Mouse (Mus musculus): Measurements from ENCODE around the gene Kbtbd12.

The Kbtbd12 gene

GRCm38 (mm10) chr6:88557548-88557947 lies 80.2 kb downstream of the Kbtbd12 start:
- in situ Hi-C loops (cut with MboI; ENCODE audit: unreplicated experiment in 2 of 2) = no loop called here

- in situ Hi-C loops (cut with MboI; ENCODE audit: unreplicated experiment in 2 of 2) = loop anchor here (5.0 kb wide), 1 partner anchor 307 kb away; no protein-coding TSS in a partner anchor
These were observed 87.8 kb downstream of the Kbtbd12 start for GRCm38 (mm10) chr6:88549916-88550315.

- in situ Hi-C loops (cut with MboI; ENCODE audit: unreplicated experiment in 2 of 2) = no loop called here
These were observed 88.5 kb downstream of the Kbtbd12 start for GRCm38 (mm10) chr6:88549137-88549814.

- in situ Hi-C loops (cut with MboI; ENCODE audit: unreplicated experiment in 2 of 2) = no loop called here
These were observed 89.2 kb downstream of the Kbtbd12 start for GRCm38 (mm10) chr6:88548405-88549049.

GRCm38 (mm10) chr6:88545397-88545790 lies 92.4 kb downstream of the Kbtbd12 start:
- in situ Hi-C loops (cut with MboI; ENCODE audit: unreplicated experiment in 2 of 2) = no loop called here

GRCm38 (mm10) chr6:88544644-88545396 lies 92.9 kb downstream of the Kbtbd12 start:
- in situ Hi-C loops (cut with MboI; ENCODE audit: unreplicated experiment in 2 of 2) = no loop called here

- in situ Hi-C loops (cut with MboI; ENCODE audit: unreplicated experiment in 2 of 2) = no loop called here
These were observed 93.5 kb downstream of the Kbtbd12 start for GRCm38 (mm10) chr6:88544241-88544640.

- in situ Hi-C loops (cut with MboI; ENCODE audit: unreplicated experiment in 2 of 2) = no loop called here
These were observed 97.5 kb downstream of the Kbtbd12 start for GRCm38 (mm10) chr6:88540093-88540755.

GRCm38 (mm10) chr6:88530306-88530705 lies 107.4 kb downstream of the Kbtbd12 start:
- in situ Hi-C loops (cut with MboI; ENCODE audit: unreplicated experiment in 2 of 2) = no loop called here

- in situ Hi-C loops (cut with MboI; ENCODE audit: unreplicated experiment in 2 of 2) = no loop called here
These were observed 113.7 kb downstream of the Kbtbd12 start for GRCm38 (mm10) chr6:88524056-88524455.

- in situ Hi-C loops (cut with MboI; ENCODE audit: unreplicated experiment in 2 of 2) = no loop called here
These were observed 114.3 kb downstream of the Kbtbd12 start for GRCm38 (mm10) chr6:88523451-88523850.

GRCm38 (mm10) chr6:88523043-88523442 lies 114.7 kb downstream of the Kbtbd12 start:
- in situ Hi-C loops (cut with MboI; ENCODE audit: unreplicated experiment in 2 of 2) = no loop called here

GRCm38 (mm10) chr6:88522606-88523005 lies 115.1 kb downstream of the Kbtbd12 start:
- in situ Hi-C loops (cut with MboI; ENCODE audit: unreplicated experiment in 2 of 2) = no loop called here

- in situ Hi-C loops (cut with MboI; ENCODE audit: unreplicated experiment in 2 of 2) = no loop called here
These were observed 115.9 kb downstream of the Kbtbd12 start for GRCm38 (mm10) chr6:88521821-88522220.

- in situ Hi-C loops (cut with MboI; ENCODE audit: unreplicated experiment in 2 of 2) = no loop called here
These were observed 119.1 kb downstream of the Kbtbd12 start, which contains the start of gene Sec61a1 for GRCm38 (mm10) chr6:88518404-88519263. TSS of gene Sec61a1 (minus strand) at chr6:88518905.

GRCm38 (mm10) chr6:88517701-88518403 lies 119.9 kb downstream of the Kbtbd12 start:
- in situ Hi-C loops (cut with MboI; ENCODE audit: unreplicated experiment in 2 of 2) = no loop called here

GRCm38 (mm10) chr6:88516667-88517066 lies 121.1 kb downstream of the Kbtbd12 start:
- in situ Hi-C loops (cut with MboI; ENCODE audit: unreplicated experiment in 2 of 2) = no loop called here

GRCm38 (mm10) chr6:88515971-88516370 lies 121.8 kb downstream of the Kbtbd12 start:
- in situ Hi-C loops (cut with MboI; ENCODE audit: unreplicated experiment in 2 of 2) = no loop called here

GRCm38 (mm10) chr6:88514546-88514945 lies 123.2 kb downstream of the Kbtbd12 start:
- in situ Hi-C loops (cut with MboI; ENCODE audit: unreplicated experiment in 2 of 2) = no loop called here
